Mouse (Mus musculus): ENCODE measurements around the gene Pradc1. TPM values are rescaled to one million over a fixed set of nuclear protein-coding genes. Genes with fewer than 3 reads are reported as not detected.
"Not testable (repeated sequence)": the region's sequence is repeated elsewhere in the genome, so short reads cannot be mapped to it uniquely, and the experiment has no call there.

Gene Pradc1
- polyA plus RNA-seq, 1 experiment from 2014 or later = 14.6 TPM

GRCm38 (mm10) chr6:85450697-85451663 lies 790 bp downstream of the Pradc1 start, which contains the start of gene Cct7:
TSS of gene Cct7 (plus strand) at chr6:85451514.
- ChIA-PET CTCF (interaction anchor here (0.8 to 2.4 kb wide), 5 partner anchors 14 to 60 kb away, joined by 3 to 10 read pairs (median 4); no protein-coding TSS in a partner anchor), POLR2A (interaction anchor here (0.7 to 3.0 kb wide), 4 partner anchors 9 to 24 kb away, joined by 3 to 13 read pairs (median 4); no protein-coding TSS in a partner anchor)
- peak; percentile 94 for DNase-seq (ENCODE audit: low read depth, low spot score)
- peak; percentile 98 for ATAC-seq
- no peaks in the 10 kb centered on the region for H3K27me3 ChIP-seq
- in situ Hi-C loops (cut with MboI; ENCODE audit: low pct_unique_long_range_greater_than_20kb) = no loop called here
- no peak for TF ChIP-seq CTCF (IDR thresholded peaks at IDR 0.05)

- ChIA-PET CTCF (interaction anchor here (1.2 to 2.4 kb wide), 3 partner anchors 11 to 60 kb away, joined by 3 to 10 read pairs (median 3); no protein-coding TSS in a partner anchor), POLR2A (interaction anchor here (1.7 to 3.0 kb wide), 2 partner anchors 8 to 18 kb away, joined by 4 to 13 read pairs; no protein-coding TSS in a partner anchor)
- H3K27me3 ChIP-seq; DNase-seq (ENCODE audit: low read depth, low spot score); ATAC-seq; in situ Hi-C loops (cut with MboI; ENCODE audit: low pct_unique_long_range_greater_than_20kb): not testable (repeated sequence)
Measured at GRCm38 (mm10) chr6:85450140-85450539, 1.6 kb downstream of the Pradc1 start.

GRCm38 (mm10) chr6:85447351-85447750 lies 4.4 kb downstream of the Pradc1 start:
- H3K27me3 ChIP-seq = no peaks in the 10 kb centered on the region
- CTCF ChIA-PET = no interaction called here
- ATAC-seq = no peak
- no peak for TF ChIP-seq CTCF (IDR thresholded peaks at IDR 0.05)
- in situ Hi-C loops (cut with MboI; ENCODE audit: low pct_unique_long_range_greater_than_20kb) = no loop called here
- DNase-seq (ENCODE audit: low read depth, low spot score) = no peak
- POLR2A ChIA-PET = no interaction called here

GRCm38 (mm10) chr6:85445286-85445685 lies 6.5 kb downstream of the Pradc1 start:
- in situ Hi-C loops (cut with MboI; ENCODE audit: low pct_unique_long_range_greater_than_20kb) = no loop called here
- no peaks in the 10 kb centered on the region for H3K27me3 ChIP-seq
- no peak for ATAC-seq
- no peak for DNase-seq (ENCODE audit: low read depth, low spot score)
- ChIA-PET CTCF (interaction anchor here (1.6 kb wide), 1 partner anchor 11 kb away, joined by 5 read pairs; no protein-coding TSS in a partner anchor), POLR2A (no interaction called here)
- TF ChIP-seq CTCF (IDR thresholded peaks at IDR 0.05) = no peak

GRCm38 (mm10) chr6:85444266-85444965 lies 7.4 kb downstream of the Pradc1 start:
- POLR2A ChIA-PET = no interaction called here
- no peaks in the 10 kb centered on the region for H3K27me3 ChIP-seq
- CTCF ChIA-PET = interaction anchor here (1.6 kb wide), 1 partner anchor 10 kb away, joined by 5 read pairs; no protein-coding TSS in a partner anchor
- no peak for TF ChIP-seq CTCF (IDR thresholded peaks at IDR 0.05)
- DNase-seq (ENCODE audit: low read depth, low spot score) (no peak), ATAC-seq (no peak)
- in situ Hi-C loops (cut with MboI; ENCODE audit: low pct_unique_long_range_greater_than_20kb) = no loop called here

- ChIA-PET POLR2A (no interaction called here), CTCF (no interaction called here)
- no peak for ATAC-seq
- no peak for TF ChIP-seq CTCF (IDR thresholded peaks at IDR 0.05)
- DNase-seq (ENCODE audit: low read depth, low spot score) = no peak
- in situ Hi-C loops (cut with MboI; ENCODE audit: low pct_unique_long_range_greater_than_20kb) = no loop called here
- no peaks in the 10 kb centered on the region for H3K27me3 ChIP-seq
Measured at GRCm38 (mm10) chr6:85443488-85444233, 8.1 kb downstream of the Pradc1 start.

GRCm38 (mm10) chr6:85441142-85441541 lies 10.6 kb downstream of the Pradc1 start:
- CTCF ChIA-PET = no interaction called here
- in situ Hi-C loops (cut with MboI; ENCODE audit: low pct_unique_long_range_greater_than_20kb) = no loop called here
- DNase-seq (ENCODE audit: low read depth, low spot score) (no peak), ATAC-seq (no peak)
- no peak for TF ChIP-seq CTCF (IDR thresholded peaks at IDR 0.05)
- POLR2A ChIA-PET = no interaction called here
- no peaks in the 10 kb centered on the region for H3K27me3 ChIP-seq

GRCm38 (mm10) chr6:85436631-85437030 lies 15.1 kb downstream of the Pradc1 start:
- POLR2A ChIA-PET = no interaction called here
- CTCF ChIA-PET = no interaction called here
- no peaks in the 10 kb centered on the region for H3K27me3 ChIP-seq
- DNase-seq (ENCODE audit: low read depth, low spot score) (no peak), ATAC-seq (peak; percentile 36)
- TF ChIP-seq CTCF (IDR thresholded peaks at IDR 0.05) = no peak
- in situ Hi-C loops (cut with MboI; ENCODE audit: low pct_unique_long_range_greater_than_20kb) = no loop called here

- no peak for ATAC-seq
- no peak for DNase-seq (ENCODE audit: low read depth, low spot score)
- ChIA-PET CTCF (no interaction called here), POLR2A (no interaction called here)
- no peak for TF ChIP-seq CTCF (IDR thresholded peaks at IDR 0.05)
- in situ Hi-C loops (cut with MboI; ENCODE audit: low pct_unique_long_range_greater_than_20kb) = no loop called here
- H3K27me3 ChIP-seq = no peaks in the 10 kb centered on the region
Measured at GRCm38 (mm10) chr6:85436204-85436603, 15.6 kb downstream of the Pradc1 start.

GRCm38 (mm10) chr6:85433865-85434264 lies 17.9 kb downstream of the Pradc1 start:
- ATAC-seq (no peak), DNase-seq (ENCODE audit: low read depth, low spot score) (no peak)
- CTCF ChIA-PET = interaction anchor here (1.6 kb wide), 1 partner anchor 11 kb away, joined by 5 read pairs; no protein-coding TSS in a partner anchor
- TF ChIP-seq CTCF (IDR thresholded peaks at IDR 0.05) = no peak
- H3K27me3 ChIP-seq = no peaks in the 10 kb centered on the region
- in situ Hi-C loops (cut with MboI; ENCODE audit: low pct_unique_long_range_greater_than_20kb) = no loop called here
- POLR2A ChIA-PET = no interaction called here

Data from Patski (cell line).